Mouse (Mus musculus) testis, adult 2 months (tissue): ENCODE data around the gene 4930407I10Rik. TPM values are rescaled to one million over a fixed set of nuclear protein-coding genes. Genes with fewer than 3 reads are reported as not detected.

Experiments used
- H3K27ac ChIP-seq: fragments of 200-500 bp; 2 replicates; pipeline ENCODE4 v1.5.1; 2012; ENCODE audit warnings: low read depth, low read length; ENCODE audit not compliant: control insufficient read depth, insufficient read depth
- H3K27me3 ChIP-seq: fragments of 200-500 bp; 2 replicates; pipeline ENCODE4 v1.6.1; 2012; ENCODE audit warnings: mild to moderate bottlenecking, low read length, moderate library complexity; ENCODE audit not compliant: control insufficient read depth, insufficient read depth
- H3K36me3 ChIP-seq: fragments of 200-500 bp; 2 replicates; pipeline ENCODE4 v1.6.1; 2012; ENCODE audit warnings: mild to moderate bottlenecking, low read length; ENCODE audit not compliant: control insufficient read depth, insufficient read depth
- H3K4me1 ChIP-seq: fragments of 200-500 bp; 2 replicates; pipeline ENCODE4 v1.6.1; 2012; ENCODE audit warnings: low read length; ENCODE audit not compliant: control insufficient read depth, insufficient read depth
- H3K4me3 ChIP-seq: fragments of 200-500 bp; 2 replicates; pipeline ENCODE4 v1.5.1; 2012; ENCODE audit warnings: low read depth, mild to moderate bottlenecking, low read length, moderate library complexity, mixed read lengths; ENCODE audit not compliant: control insufficient read depth
- CTCF ChIP-seq: fragments of 200-500 bp; IDR thresholded peaks from 2 replicates; pipeline ENCODE4 v1.5.1; 2012; ENCODE audit warnings: low read depth, mild to moderate bottlenecking, inconsistent platforms, low read length, moderate library complexity; ENCODE audit not compliant: control insufficient read depth, insufficient read depth, insufficient replicate concordance
- POLR2A ChIP-seq: fragments of 200-500 bp; IDR thresholded peaks from 2 replicates; pipeline ENCODE4 v1.6.1; 2012; ENCODE audit warnings: low read depth, mild to moderate bottlenecking, inconsistent platforms, low read length, moderate library complexity; ENCODE audit not compliant: control insufficient read depth
- polyA plus RNA-seq: library from polyadenylated mRNA; depleted of rRNA; stranded (reverse); fragments of >200 nt; gene quantifications from 2 replicates; pipeline ENCODE4 v1.2.3, GENCODE M21; 2012

Gene 4930407I10Rik
- polyA plus RNA-seq, 1 experiment, result 90.3 TPM

GRCm38 (mm10) chr15:82019288-82019687 is 39.7 kb upstream of the 4930407I10Rik start:
- TF ChIP-seq CTCF (no peak), POLR2A (no peak)
- H3K36me3 ChIP-seq, result no peaks in the 10 kb centered on the region
- no peak overlapping the region for H3K4me3 ChIP-seq
- peaks cover 6% of the 10 kb centered on the region for H3K4me1 ChIP-seq
- H3K27ac ChIP-seq, result no peak overlapping the region
- no peaks in the 10 kb centered on the region for H3K27me3 ChIP-seq

- peaks cover 3% of the 10 kb centered on the region for H3K4me1 ChIP-seq
- no peaks in the 10 kb centered on the region for H3K27me3 ChIP-seq
- H3K4me3 ChIP-seq, result no peak overlapping the region
- peak overlapping the region; percentile 18 for H3K27ac ChIP-seq
- TF ChIP-seq CTCF (no peak), POLR2A (no peak)
- H3K36me3 ChIP-seq, result no peaks in the 10 kb centered on the region; the same call in 1 of the 2 replicates
These were observed 36.3 kb upstream of the 4930407I10Rik start for GRCm38 (mm10) chr15:82022535-82023088.

GRCm38 (mm10) chr15:82023965-82024635 is 34.9 kb upstream of the 4930407I10Rik start:
- H3K27me3 ChIP-seq, result no peaks in the 10 kb centered on the region
- TF ChIP-seq POLR2A (no peak), CTCF (no peak)
- peaks cover 3% of the 10 kb centered on the region for H3K4me1 ChIP-seq
- no peak overlapping the region for H3K4me3 ChIP-seq
- H3K27ac ChIP-seq, result no peak overlapping the region
- H3K36me3 ChIP-seq, result no peaks in the 10 kb centered on the region; the same call in 1 of the 2 replicates

- Histone ChIP-seq H3K36me3 (no peaks in the 10 kb centered on the region; the same call in 1 of the 2 replicates), H3K27me3 (no peaks in the 10 kb centered on the region), H3K4me3 (no peak overlapping the region), H3K27ac (no peak overlapping the region), H3K4me1 (peaks cover 3% of the 10 kb centered on the region)
- TF ChIP-seq POLR2A (no peak), CTCF (no peak)
These were observed 31.7 kb upstream of the 4930407I10Rik start for GRCm38 (mm10) chr15:82027276-82027675.

- Histone ChIP-seq H3K4me1 (peaks cover 2% of the 10 kb centered on the region), H3K27ac (no peak overlapping the region), H3K36me3 (no peaks in the 10 kb centered on the region; the same call in 1 of the 2 replicates), H3K4me3 (no peak overlapping the region), H3K27me3 (no peaks in the 10 kb centered on the region)
- TF ChIP-seq CTCF (no peak), POLR2A (no peak)
These were observed 31.2 kb upstream of the 4930407I10Rik start for GRCm38 (mm10) chr15:82027726-82028125.

- Histone ChIP-seq H3K36me3 (no peaks in the 10 kb centered on the region), H3K27me3 (no peaks in the 10 kb centered on the region), H3K27ac (no peak overlapping the region), H3K4me3 (no peak overlapping the region), H3K4me1 (no peaks in the 10 kb centered on the region)
- no peak for TF ChIP-seq CTCF
- no peak for TF ChIP-seq POLR2A
These were observed 26.6 kb upstream of the 4930407I10Rik start for GRCm38 (mm10) chr15:82032386-82032785.

- no peaks in the 10 kb centered on the region for H3K4me1 ChIP-seq
- no peaks in the 10 kb centered on the region for H3K36me3 ChIP-seq
- no peak within 1 kb of the TSS for H3K4me3 ChIP-seq
- H3K27me3 ChIP-seq, result no peaks in the 10 kb centered on the region
- H3K27ac ChIP-seq, result no peak within 1 kb of the TSS
- TF ChIP-seq CTCF (no peak), POLR2A (no peak)
These were observed 25.2 kb upstream of the 4930407I10Rik start, which contains the start of gene Desi1 for GRCm38 (mm10) chr15:82033762-82034161. TSS of gene Desi1 (minus strand) at chr15:82033862.
